Mouse (Mus musculus) neural tube, embryonic 11.5 days (tissue): ENCODE data around the gene Zfp706. TPM values are rescaled to one million over a fixed set of nuclear protein-coding genes. Genes with fewer than 3 reads are reported as not detected.
"Not testable (repeated sequence)": the region's sequence is repeated elsewhere in the genome, so short reads cannot be mapped to it uniquely, and the experiment has no call there.

ENCODE experiments used
- ATAC-seq: fragments of 200-750 bp; cut with Nextera tagmentation; 2 replicates; pipeline ENCODE4 v1.8.0; 2017; ENCODE audit warnings: moderate number of reproducible peaks, mild to moderate bottlenecking, moderate TSS enrichment, moderate library complexity; ENCODE audit not compliant: insufficient read depth, low FRiP score, low TSS enrichment
- DNase-seq: peaks from one replicate; pipeline ENCODE4 v3.0.0-alpha.2; 2015; ENCODE audit warnings: low spot score
- H3K27ac ChIP-seq: fragments of 300-500 bp; sonication (generic); 2 replicates; pipeline ENCODE4 v1.5.1; 2014; ENCODE audit warnings: low read depth, mild to moderate bottlenecking, low read length
- H3K27me3 ChIP-seq: fragments of 300-500 bp; sonication (generic); 2 replicates; pipeline ENCODE4 v1.6.1; 2014; ENCODE audit warnings: mild to moderate bottlenecking, low read length, mixed read lengths; ENCODE audit not compliant: control insufficient read depth, insufficient read depth
- H3K36me3 ChIP-seq: fragments of 300-500 bp; sonication (generic); 2 replicates; pipeline ENCODE4 v1.6.1; 2014; ENCODE audit warnings: mild to moderate bottlenecking, low read length, moderate library complexity, mixed read lengths; ENCODE audit not compliant: control insufficient read depth, insufficient read depth
- H3K4me1 ChIP-seq: fragments of 300-500 bp; sonication (generic); 2 replicates; pipeline ENCODE4 v1.6.1; 2014; ENCODE audit warnings: low read length, mixed read lengths; ENCODE audit not compliant: control insufficient read depth, insufficient read depth
- H3K4me2 ChIP-seq: fragments of 300-500 bp; sonication (generic); 2 replicates; pipeline ENCODE4 v1.6.1; 2014; ENCODE audit warnings: low read depth, mild to moderate bottlenecking, moderate library complexity
- H3K4me3 ChIP-seq: fragments of 300-500 bp; sonication (generic); 2 replicates; pipeline ENCODE4 v1.5.1; 2014; ENCODE audit warnings: low read depth, low read length
- H3K9ac ChIP-seq: fragments of 300-500 bp; sonication (generic); 2 replicates; pipeline ENCODE4 v1.6.1; 2014; ENCODE audit warnings: mild to moderate bottlenecking, low read length
- H3K9me3 ChIP-seq: fragments of 300-500 bp; sonication (generic); 2 replicates; pipeline ENCODE4 v1.6.1; 2016; ENCODE audit warnings: low read length; ENCODE audit not compliant: control insufficient read depth
- WGBS: fragments of 180-500 bp; shearing (Covaris S2); extraction: QIAGEN DNeasy Blood & Tissue Kit; methylation state at CpG from one replicate; pipeline ENCODE4 v1.1.7; 2014; 5-methylcytosine and 5-hydroxymethylcytosine counted together
- polyA plus RNA-seq: library from polyadenylated mRNA; unstranded; fragments of >200 nt; fragmentation: Nextera tagmentation; extraction: Ambion mirVana; gene quantifications from 2 replicates; pipeline ENCODE4 v1.2.1, GENCODE M21; 2014

Gene Zfp706
- polyA plus RNA-seq, 1 experiment from 2014 or later = 389 TPM

GRCm38 (mm10) chr15:37004858-37005257 lies 2.7 kb downstream of the Zfp706 start:
- H3K4me1 ChIP-seq = peaks cover 15% of the 10 kb centered on the region
- 78% methylated on average over 5 of the region's 5 CpGs for WGBS
- peaks cover 4% of the 10 kb centered on the region; the same call in 1 of the 2 replicates for H3K36me3 ChIP-seq
- no peak overlapping the region for H3K27ac ChIP-seq
- H3K27me3 ChIP-seq = no peaks in the 10 kb centered on the region
- H3K4me3 ChIP-seq = no peak overlapping the region
- no peak for DNase-seq
- ATAC-seq = no peak
- H3K9me3 ChIP-seq = no peaks in the 10 kb centered on the region
- no peak overlapping the region for H3K9ac ChIP-seq
- H3K4me2 ChIP-seq = no peak overlapping the region

GRCm38 (mm10) chr15:37002276-37002675 lies 5.3 kb downstream of the Zfp706 start:
- Histone ChIP-seq H3K4me3 (no peak overlapping the region), H3K4me2 (no peak overlapping the region), H3K27me3 (no peaks in the 10 kb centered on the region), H3K27ac (no peak overlapping the region), H3K4me1 (peaks cover 9% of the 10 kb centered on the region; the same call in 1 of the 2 replicates), H3K9me3 (peaks cover 3% of the 10 kb centered on the region; the same call in 1 of the 2 replicates), H3K36me3 (peaks cover 16% of the 10 kb centered on the region), H3K9ac (no peak overlapping the region)
- ATAC-seq = no peak
- no peak for DNase-seq
- WGBS = 94% methylated on average over 7 of the region's 7 CpGs

- not testable (repeated sequence) for H3K4me3 ChIP-seq, H3K9ac ChIP-seq, DNase-seq, H3K27me3 ChIP-seq, H3K4me2 ChIP-seq, ATAC-seq, H3K9me3 ChIP-seq, H3K27ac ChIP-seq, H3K4me1 ChIP-seq
- peaks cover 17% of the 10 kb centered on the region for H3K36me3 ChIP-seq
- 90% methylated on average over 7 of the region's 7 CpGs for WGBS
Measured at GRCm38 (mm10) chr15:36999602-37000001, 8.0 kb downstream of the Zfp706 start.

GRCm38 (mm10) chr15:36995166-36995565 lies 12.4 kb downstream of the Zfp706 start:
- Histone ChIP-seq H3K4me3 (no peak overlapping the region), H3K27ac (no peak overlapping the region), H3K36me3 (peaks cover 14% of the 10 kb centered on the region), H3K4me1 (no peaks in the 10 kb centered on the region), H3K9ac (no peak overlapping the region), H3K27me3 (no peaks in the 10 kb centered on the region), H3K9me3 (peaks cover 3% of the 10 kb centered on the region; the same call in 1 of the 2 replicates), H3K4me2 (no peak overlapping the region)
- WGBS = 93% methylated on average over 4 of the region's 4 CpGs
- no peak for ATAC-seq
- no peak for DNase-seq

- H3K36me3 ChIP-seq = peaks cover 12% of the 10 kb centered on the region
- DNase-seq (no peak), ATAC-seq (no peak)
- peaks cover 3% of the 10 kb centered on the region; the same call in 1 of the 2 replicates for H3K9me3 ChIP-seq
- no peaks in the 10 kb centered on the region for H3K27me3 ChIP-seq
- 80% methylated on average over 1 of the region's 1 CpGs for WGBS
- no peak overlapping the region for H3K4me3 ChIP-seq
- H3K4me1 ChIP-seq = no peaks in the 10 kb centered on the region
- no peak overlapping the region for H3K9ac ChIP-seq
- no peak overlapping the region for H3K4me2 ChIP-seq
- no peak overlapping the region for H3K27ac ChIP-seq
Measured at GRCm38 (mm10) chr15:36994665-36995064, 12.9 kb downstream of the Zfp706 start.

GRCm38 (mm10) chr15:36993435-36994178 lies 14.0 kb downstream of the Zfp706 start:
- Histone ChIP-seq H3K27ac (no peak overlapping the region), H3K4me2 (no peak overlapping the region), H3K36me3 (peaks cover 11% of the 10 kb centered on the region), H3K9me3 (peaks cover 3% of the 10 kb centered on the region; the same call in 1 of the 2 replicates), H3K4me1 (no peaks in the 10 kb centered on the region), H3K4me3 (no peak overlapping the region), H3K9ac (no peak overlapping the region), H3K27me3 (no peaks in the 10 kb centered on the region)
- 74% methylated on average over 8 of the region's 8 CpGs for WGBS
- ATAC-seq (no peak), DNase-seq (no peak)

- no peak overlapping the region for H3K4me2 ChIP-seq
- no peak overlapping the region for H3K9ac ChIP-seq
- no peak overlapping the region for H3K4me3 ChIP-seq
- no peak overlapping the region for H3K27ac ChIP-seq
- no peak for DNase-seq
- H3K36me3 ChIP-seq = no peaks in the 10 kb centered on the region
- H3K27me3 ChIP-seq = no peaks in the 10 kb centered on the region
- no peaks in the 10 kb centered on the region for H3K9me3 ChIP-seq
- no peak for ATAC-seq
- 59% methylated on average over 6 of the region's 6 CpGs for WGBS
- H3K4me1 ChIP-seq = no peaks in the 10 kb centered on the region
Measured at GRCm38 (mm10) chr15:36991353-36991752, 16.2 kb downstream of the Zfp706 start.

- no peaks in the 10 kb centered on the region for H3K9me3 ChIP-seq
- no peaks in the 10 kb centered on the region for H3K36me3 ChIP-seq
- no peaks in the 10 kb centered on the region for H3K27me3 ChIP-seq
- no peak overlapping the region for H3K27ac ChIP-seq
- no peaks in the 10 kb centered on the region for H3K4me1 ChIP-seq
- WGBS = 92% methylated on average over 11 of the region's 11 CpGs
- DNase-seq (no peak), ATAC-seq (no peak)
- no peak overlapping the region for H3K4me2 ChIP-seq
- H3K9ac ChIP-seq = no peak overlapping the region
- H3K4me3 ChIP-seq = no peak overlapping the region
Measured at GRCm38 (mm10) chr15:36989922-36990321, 17.7 kb downstream of the Zfp706 start.

- ATAC-seq = no peak
- H3K27me3 ChIP-seq = no peaks in the 10 kb centered on the region
Measured at GRCm38 (mm10) chr15:36988718-36989115, 18.9 kb downstream of the Zfp706 start.

More at GRCm38 (mm10) chr15:36988718-36989115, 18.9 kb downstream of the Zfp706 start:
- H3K9ac ChIP-seq = no peak overlapping the region
- H3K4me3 ChIP-seq = no peak overlapping the region
- H3K9me3 ChIP-seq = no peaks in the 10 kb centered on the region
- no peak overlapping the region for H3K27ac ChIP-seq
- no peaks in the 10 kb centered on the region for H3K36me3 ChIP-seq
- H3K4me2 ChIP-seq = no peak overlapping the region
- no peaks in the 10 kb centered on the region for H3K4me1 ChIP-seq
- no peak for DNase-seq
- WGBS = 87% methylated on average over 2 of the region's 2 CpGs
